Mouse (Mus musculus) liver, embryonic 14.5 days (tissue): ENCODE measurements at regions not wholly inside any gene's neighbourhood (a gene's known extent, or its start where the extent isn't known, plus 50 kb on each side); places are given as distances from the start of the nearest gene placed in this dataset.

ENCODE experiments used
- ATAC-seq: fragments of 200-750 bp; cut with Nextera tagmentation; 2 replicates; pipeline ENCODE4 v1.8.0; 2017; ENCODE audit warnings: moderate number of reproducible peaks, mild to moderate bottlenecking, moderate library complexity; ENCODE audit not compliant: insufficient read depth
- DNase-seq, 3 experiments: peaks; one replicate each; pipeline ENCODE4 v3.0.0-alpha.2; 2012 to 2013; ENCODE audit warnings: low read depth in 3 of 3, low spot score in 3 of 3
- H3K27ac ChIP-seq: fragments of 300-500 bp; sonication (generic); 2 replicates; pipeline ENCODE4 v1.5.1; 2014; ENCODE audit warnings: moderate library complexity, mild to moderate bottlenecking, control low read depth, inconsistent platforms
- H3K27me3 ChIP-seq: fragments of 300-500 bp; sonication (generic); 2 replicates; pipeline ENCODE4 v1.6.1; 2014; ENCODE audit warnings: mild to moderate bottlenecking, low read length, moderate library complexity; ENCODE audit not compliant: control insufficient read depth, insufficient read depth
- H3K36me3 ChIP-seq: fragments of 300-500 bp; sonication (generic); replicated peaks from 2 replicates; pipeline ENCODE4 v1.6.1; 2014; ENCODE audit warnings: low read depth; ENCODE audit not compliant: control insufficient read depth, insufficient read depth
- H3K4me1 ChIP-seq, 2 experiments: fragments of 200-500 bp in 1 of 2; fragments of 300-500 bp in 1 of 2; sonication (generic) in 1 of 2; replicated peaks; 2 replicates each; pipeline ENCODE4 v1.6.1; 2012 to 2014; ENCODE audit warnings: antibody characterized with exemption in 1 of 2, inconsistent platforms in 1 of 2, low read length in 1 of 2; ENCODE audit not compliant: control insufficient read depth in 2 of 2, insufficient read depth in 2 of 2
- H3K4me2 ChIP-seq: fragments of 300-500 bp; sonication (generic); 2 replicates; pipeline ENCODE4 v1.6.1; 2014; ENCODE audit warnings: low read depth, mild to moderate bottlenecking, control low read depth, moderate library complexity
- H3K4me3 ChIP-seq, 2 experiments: fragments of 200-500 bp in 1 of 2; fragments of 300-500 bp in 1 of 2; sonication (generic) in 1 of 2; 2 replicates each; pipeline ENCODE4 v1.5.1; 2012 to 2014; ENCODE audit warnings: low read depth in 2 of 2, low read length in 2 of 2, mild to moderate bottlenecking in 2 of 2, control low read depth in 1 of 2, inconsistent platforms in 1 of 2, moderate library complexity in 1 of 2; ENCODE audit not compliant: insufficient read depth in 1 of 2
- H3K9ac ChIP-seq: fragments of 300-500 bp; sonication (generic); replicated peaks from 2 replicates; pipeline ENCODE4 v1.6.1; 2014; ENCODE audit warnings: mild to moderate bottlenecking, control low read depth, moderate library complexity
- H3K9me3 ChIP-seq: fragments of 300-500 bp; sonication (generic); 2 replicates; pipeline ENCODE4 v1.6.1; 2016; ENCODE audit warnings: low read length, mixed read lengths; ENCODE audit not compliant: control insufficient read depth
- CTCF ChIP-seq: IDR thresholded peaks from 2 replicates; pipeline ENCODE4 v1.5.1; 2016; ENCODE audit warnings: antibody characterized with exemption, low read depth, control low read depth
- EP300 ChIP-seq: IDR thresholded peaks from 2 replicates; pipeline ENCODE4 v1.6.1; 2016; ENCODE audit warnings: antibody characterized with exemption, low read depth
- WGBS: fragments of 180-500 bp; shearing (Covaris S2); extraction: QIAGEN DNeasy Blood & Tissue Kit; methylation state at CpG from one replicate; pipeline ENCODE4 v1.1.7; 2014; ENCODE audit not compliant: insufficient replicate concordance; 5-methylcytosine and 5-hydroxymethylcytosine counted together

GRCm38 (mm10) chr9:120628794-120629560, 57.7 kb downstream of the Rpl14 start:
- ATAC-seq = no peak
- no peaks in the 10 kb centered on the region for H3K9me3 ChIP-seq
- 51% methylated on average over 12 of the region's 12 CpGs for WGBS

GRCm38 (mm10) chr9:120629609-120630008, 58.4 kb downstream of the Rpl14 start:
- ATAC-seq (no peak), DNase-seq (no peak)
- H3K4me3 ChIP-seq = no peak overlapping the region
- no peaks in the 10 kb centered on the region for H3K36me3 ChIP-seq
- H3K4me1 ChIP-seq = no peaks in the 10 kb centered on the region
- no peak for TF ChIP-seq EP300
- no peak for TF ChIP-seq CTCF
- H3K4me2 ChIP-seq = no peak overlapping the region
- WGBS = 59% methylated on average over 11 of the region's 11 CpGs
- no peak overlapping the region for H3K9ac ChIP-seq
- no peaks in the 10 kb centered on the region for H3K9me3 ChIP-seq
- no peak overlapping the region for H3K27ac ChIP-seq
- H3K27me3 ChIP-seq = no peaks in the 10 kb centered on the region

More at GRCm38 (mm10) chr9:120628794-120629560, 57.7 kb downstream of the Rpl14 start:
- Histone ChIP-seq H3K36me3 (no peaks in the 10 kb centered on the region), H3K9ac (no peak overlapping the region), H3K4me2 (no peak overlapping the region), H3K27ac (no peak overlapping the region), H3K27me3 (no peaks in the 10 kb centered on the region), H3K4me1 (no peaks in the 10 kb centered on the region), H3K4me3 (no peak overlapping the region)
- no peak for DNase-seq
- TF ChIP-seq CTCF (no peak), EP300 (no peak)

- 79% methylated on average over 10 of the region's 10 CpGs for WGBS
- no peak for TF ChIP-seq CTCF
- no peak for TF ChIP-seq EP300
- H3K27me3 ChIP-seq = no peaks in the 10 kb centered on the region
- H3K4me1 ChIP-seq = no peaks in the 10 kb centered on the region
- no peaks in the 10 kb centered on the region for H3K36me3 ChIP-seq
- H3K4me3 ChIP-seq = no peak overlapping the region
- DNase-seq = no peak
- no peak overlapping the region for H3K9ac ChIP-seq
- no peaks in the 10 kb centered on the region for H3K9me3 ChIP-seq
- no peak overlapping the region for H3K4me2 ChIP-seq
- no peak for ATAC-seq
- H3K27ac ChIP-seq = no peak overlapping the region
Measured at GRCm38 (mm10) chr9:120632821-120633220, 61.6 kb downstream of the Rpl14 start.

- ATAC-seq = no peak
- Histone ChIP-seq H3K27ac (no peak overlapping the region), H3K9me3 (no peaks in the 10 kb centered on the region), H3K4me2 (no peak overlapping the region), H3K4me3 (no peak overlapping the region), H3K4me1 (no peaks in the 10 kb centered on the region), H3K9ac (no peak overlapping the region), H3K27me3 (no peaks in the 10 kb centered on the region), H3K36me3 (no peaks in the 10 kb centered on the region)
- 47% methylated on average over 4 of the region's 4 CpGs for WGBS
- TF ChIP-seq CTCF (no peak), EP300 (no peak)
- no peak for DNase-seq
Measured at GRCm38 (mm10) chr9:120642656-120643055, 71.4 kb downstream of the Rpl14 start.

GRCm38 (mm10) chr9:120643371-120643770, 72.1 kb downstream of the Rpl14 start:
- no peak for DNase-seq
- no peak for ATAC-seq
- Histone ChIP-seq H3K9ac (no peak overlapping the region), H3K36me3 (no peaks in the 10 kb centered on the region), H3K4me2 (no peak overlapping the region), H3K9me3 (no peaks in the 10 kb centered on the region), H3K27ac (no peak overlapping the region), H3K27me3 (no peaks in the 10 kb centered on the region), H3K4me3 (no peak overlapping the region), H3K4me1 (no peaks in the 10 kb centered on the region)
- 73% methylated on average over 3 of the region's 3 CpGs for WGBS
- TF ChIP-seq EP300 (no peak), CTCF (no peak)
